Mouse (Mus musculus): ENCODE results near the gene Morf4l1. TPM values are rescaled to one million over a fixed set of nuclear protein-coding genes. Genes with fewer than 3 reads are reported as not detected.

Morf4l1 gene
- polyA plus RNA-seq, 1 experiment from 2014 or later, result 556 TPM

DNA sequence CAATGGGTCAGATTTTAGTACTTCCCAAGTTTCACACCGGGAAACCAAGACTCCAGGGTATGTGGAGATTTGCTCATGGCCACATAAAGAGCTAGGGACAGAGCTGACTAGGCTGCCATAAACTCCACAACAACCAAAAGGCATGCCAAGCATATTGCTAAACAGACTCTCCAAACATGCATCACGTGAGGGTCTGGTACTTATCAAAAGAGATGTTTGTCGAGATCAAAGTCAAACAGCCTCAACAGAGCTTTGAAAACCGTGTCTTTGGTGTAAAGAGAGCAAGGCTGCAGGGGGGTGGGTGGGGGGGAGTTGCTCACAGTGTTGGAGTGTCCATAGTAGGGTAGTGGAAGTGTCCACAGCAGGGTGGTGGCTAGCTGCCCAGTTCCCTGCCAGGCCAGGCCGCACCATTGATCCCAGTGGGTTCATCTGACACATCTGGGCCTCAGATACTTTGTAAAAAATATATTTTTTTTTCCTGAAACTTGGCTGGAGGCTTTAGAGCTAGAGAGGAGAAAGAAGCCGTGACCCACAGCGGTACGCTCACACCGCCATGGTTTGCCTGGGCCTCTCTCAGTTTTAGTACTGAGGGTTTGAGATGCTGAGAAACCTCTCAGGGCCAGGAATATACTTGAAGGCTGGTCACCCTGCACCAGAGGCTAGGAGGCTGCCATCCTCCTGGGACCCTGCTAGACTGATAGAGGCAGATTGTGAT is 21.5 kb upstream of the Morf4l1 start:
- ATAC-seq (replicated peaks; ENCODE audit: insufficient number of reproducible peaks, low FRiP score, low TSS enrichment, low read depth), result no peak
- Histone ChIP-seq H3K9ac (replicated peaks; ENCODE audit: low read length) (no peak overlapping the region), H3K27ac (replicated peaks; ENCODE audit: low read depth, low read length) (no peak overlapping the region), H3K27me3 (ENCODE audit: control insufficient read depth, insufficient read depth, low read length) (no peaks in the 10 kb centered on the region), H3K9me3 (replicated peaks; ENCODE audit: control insufficient read depth, low read length) (no peaks in the 10 kb centered on the region), H3K4me3 (ENCODE audit: low read depth, low read length) (no peak overlapping the region), H3K4me2 (ENCODE audit: low read depth, low read length) (no peak overlapping the region), H3K4me1 (ENCODE audit: control insufficient read depth, insufficient read depth, low read length) (no peaks in the 10 kb centered on the region), H3K36me3 (replicated peaks; ENCODE audit: control insufficient read depth, insufficient read depth, low read depth, low read length) (no peaks in the 10 kb centered on the region)
- no peak for DNase-seq (ENCODE audit: low spot score)
- WGBS, result 81% methylated on average over 9 of the region's 9 CpGs

DNA sequence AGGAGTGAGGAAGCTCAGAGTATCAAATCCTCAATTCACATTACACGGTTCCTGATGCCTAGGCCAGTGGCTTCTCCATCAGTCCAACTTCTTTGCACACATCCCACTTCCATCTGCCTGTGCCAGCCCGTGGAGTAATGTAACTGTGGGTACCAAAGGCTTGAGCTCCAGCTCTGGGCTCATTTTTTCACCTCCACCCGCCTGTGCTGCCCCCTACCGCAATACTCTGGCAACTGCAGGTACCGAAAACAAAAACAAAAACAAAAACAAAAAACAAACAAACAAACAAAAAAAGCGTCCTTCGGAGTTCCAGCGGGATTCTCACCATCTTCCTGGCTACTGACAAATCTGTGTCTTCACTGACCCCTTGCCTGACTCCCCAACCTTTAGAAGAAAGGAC is 20.9 kb upstream of the Morf4l1 start:
- H3K4me1 ChIP-seq (ENCODE audit: control insufficient read depth, insufficient read depth, low read length), result no peaks in the 10 kb centered on the region
- WGBS, result 83% methylated on average over 8 of the region's 8 CpGs
- no peaks in the 10 kb centered on the region for H3K27me3 ChIP-seq (ENCODE audit: control insufficient read depth, insufficient read depth, low read length)
- no peak overlapping the region for H3K27ac ChIP-seq (replicated peaks; ENCODE audit: low read depth, low read length)
- DNase-seq (ENCODE audit: low spot score) (no peak), ATAC-seq (replicated peaks; ENCODE audit: insufficient number of reproducible peaks, low FRiP score, low TSS enrichment, low read depth) (no peak)
- H3K36me3 ChIP-seq (replicated peaks; ENCODE audit: control insufficient read depth, insufficient read depth, low read depth, low read length), result no peaks in the 10 kb centered on the region
- no peaks in the 10 kb centered on the region for H3K9me3 ChIP-seq (replicated peaks; ENCODE audit: control insufficient read depth, low read length)
- no peak overlapping the region for H3K4me2 ChIP-seq (ENCODE audit: low read depth, low read length)
- no peak overlapping the region for H3K4me3 ChIP-seq (ENCODE audit: low read depth, low read length)
- H3K9ac ChIP-seq (replicated peaks; ENCODE audit: low read length), result no peak overlapping the region

DNA sequence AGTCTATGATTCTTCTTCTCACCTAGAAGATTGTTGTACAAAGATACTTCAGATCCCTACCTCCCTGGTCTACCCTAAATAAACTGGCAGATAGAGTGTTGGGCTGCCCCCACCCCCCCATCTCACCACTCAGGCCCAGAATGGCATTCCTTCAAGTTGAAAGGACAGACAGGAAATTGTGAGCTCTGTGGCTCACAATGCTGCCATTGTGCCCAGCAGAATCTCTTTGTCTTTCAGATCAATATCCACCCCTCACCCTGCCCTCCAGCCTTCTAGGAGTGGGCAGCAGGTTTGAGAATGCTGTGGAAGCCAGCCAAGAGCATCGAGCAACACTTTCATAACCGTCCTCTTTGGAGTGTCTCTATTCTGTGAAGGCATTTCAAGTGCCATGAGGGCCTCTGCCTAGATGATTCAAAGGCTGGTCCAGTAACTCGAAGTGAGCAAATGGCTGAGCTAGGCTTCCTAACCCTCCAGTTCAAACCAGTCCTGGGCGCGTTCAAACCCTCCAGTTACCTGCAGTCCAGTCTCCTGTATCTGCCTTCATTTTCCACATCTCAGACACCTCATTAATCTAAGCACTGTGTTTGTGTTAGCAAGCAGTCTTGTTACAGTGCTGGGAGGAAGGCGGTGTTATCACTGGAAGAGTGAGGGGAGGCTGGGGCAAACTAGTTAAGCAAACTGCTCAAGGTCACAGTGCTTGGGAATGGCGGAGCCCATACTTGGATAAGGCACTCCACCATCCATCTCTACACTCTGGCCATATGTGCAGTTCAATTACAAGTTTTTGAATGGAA is 19.2 kb upstream of the Morf4l1 start:
- DNase-seq (ENCODE audit: low spot score) (no peak), ATAC-seq (replicated peaks; ENCODE audit: insufficient number of reproducible peaks, low FRiP score, low TSS enrichment, low read depth) (no peak)
- H3K9ac ChIP-seq (replicated peaks; ENCODE audit: low read length), result no peak overlapping the region
- no peaks in the 10 kb centered on the region for H3K36me3 ChIP-seq (replicated peaks; ENCODE audit: control insufficient read depth, insufficient read depth, low read depth, low read length)
- no peak overlapping the region for H3K4me3 ChIP-seq (ENCODE audit: low read depth, low read length)
- no peak overlapping the region for H3K4me2 ChIP-seq (ENCODE audit: low read depth, low read length)
- WGBS, result 66% methylated on average over 7 of the region's 7 CpGs
- H3K27me3 ChIP-seq (ENCODE audit: control insufficient read depth, insufficient read depth, low read length), result no peaks in the 10 kb centered on the region
- no peak overlapping the region for H3K27ac ChIP-seq (replicated peaks; ENCODE audit: low read depth, low read length)
- no peaks in the 10 kb centered on the region for H3K9me3 ChIP-seq (replicated peaks; ENCODE audit: control insufficient read depth, low read length)
- no peaks in the 10 kb centered on the region for H3K4me1 ChIP-seq (ENCODE audit: control insufficient read depth, insufficient read depth, low read length)

DNA sequence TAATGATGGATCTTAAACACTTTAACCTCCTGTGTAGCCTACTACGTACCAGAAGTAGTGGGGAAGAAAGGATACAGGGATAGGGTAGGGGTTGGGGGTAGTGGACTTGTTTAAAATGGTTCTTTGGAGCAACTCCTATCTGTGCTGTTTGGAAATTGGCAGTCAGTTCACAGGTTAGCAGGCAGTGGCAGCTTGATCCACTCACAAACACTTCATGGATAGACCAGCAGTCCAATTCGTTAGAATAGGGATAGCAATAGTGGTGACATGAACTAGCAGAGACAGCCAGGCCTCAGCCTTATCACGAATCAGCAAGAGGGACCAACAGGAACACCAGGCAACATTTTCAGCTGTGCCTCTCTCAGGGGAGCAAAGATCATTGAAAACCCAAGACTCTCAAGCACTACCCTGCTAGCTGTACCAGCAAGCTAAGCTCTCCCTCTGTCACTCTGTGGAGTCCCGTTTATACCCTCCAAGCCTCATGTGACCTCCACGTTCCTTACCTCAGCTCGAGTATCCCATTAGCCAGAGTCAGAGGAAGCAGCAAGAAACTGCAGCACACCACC is 14.1 kb upstream of the Morf4l1 start:
- H3K9me3 ChIP-seq (replicated peaks; ENCODE audit: control insufficient read depth, low read length), result no peaks in the 10 kb centered on the region
- no peak overlapping the region for H3K27ac ChIP-seq (replicated peaks; ENCODE audit: low read depth, low read length)
- H3K4me1 ChIP-seq (ENCODE audit: control insufficient read depth, insufficient read depth, low read length), result no peaks in the 10 kb centered on the region
- H3K27me3 ChIP-seq (ENCODE audit: control insufficient read depth, insufficient read depth, low read length), result no peaks in the 10 kb centered on the region
- WGBS, result 81% methylated on average over 6 of the region's 6 CpGs
- H3K36me3 ChIP-seq (replicated peaks; ENCODE audit: control insufficient read depth, insufficient read depth, low read depth, low read length), result no peaks in the 10 kb centered on the region
- H3K4me2 ChIP-seq (ENCODE audit: low read depth, low read length), result no peak overlapping the region
- no peak overlapping the region for H3K4me3 ChIP-seq (ENCODE audit: low read depth, low read length)
- ATAC-seq (replicated peaks; ENCODE audit: insufficient number of reproducible peaks, low FRiP score, low TSS enrichment, low read depth), result no peak
- no peak overlapping the region for H3K9ac ChIP-seq (replicated peaks; ENCODE audit: low read length)
- no peak for DNase-seq (ENCODE audit: low spot score)

DNA sequence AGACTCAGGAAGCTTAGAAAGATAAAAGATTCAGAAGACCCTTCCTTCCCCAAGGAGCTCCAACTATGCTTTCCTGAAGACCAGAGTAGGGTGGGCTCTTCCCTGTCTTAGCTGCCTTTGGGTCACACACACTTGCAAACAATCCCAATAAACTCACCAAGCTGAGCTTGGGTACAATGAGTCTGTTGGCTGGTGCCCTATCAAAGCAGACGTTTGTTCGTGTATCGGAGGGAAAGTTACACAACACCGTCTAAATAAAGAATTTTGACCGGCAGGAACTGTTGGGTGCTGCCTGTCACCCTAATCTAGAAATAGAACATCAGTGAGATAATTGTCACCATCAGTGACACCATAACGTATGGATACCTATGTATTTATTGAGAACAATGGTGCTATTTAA is 12.6 kb upstream of the Morf4l1 start:
- DNase-seq (ENCODE audit: low spot score), result no peak
- ATAC-seq (replicated peaks; ENCODE audit: insufficient number of reproducible peaks, low FRiP score, low TSS enrichment, low read depth), result no peak
- Histone ChIP-seq H3K9ac (replicated peaks; ENCODE audit: low read length) (no peak overlapping the region), H3K4me3 (ENCODE audit: low read depth, low read length) (no peak overlapping the region), H3K27me3 (ENCODE audit: control insufficient read depth, insufficient read depth, low read length) (no peaks in the 10 kb centered on the region), H3K4me1 (ENCODE audit: control insufficient read depth, insufficient read depth, low read length) (no peaks in the 10 kb centered on the region), H3K27ac (replicated peaks; ENCODE audit: low read depth, low read length) (no peak overlapping the region), H3K36me3 (replicated peaks; ENCODE audit: control insufficient read depth, insufficient read depth, low read depth, low read length) (no peaks in the 10 kb centered on the region), H3K9me3 (replicated peaks; ENCODE audit: control insufficient read depth, low read length) (no peaks in the 10 kb centered on the region), H3K4me2 (ENCODE audit: low read depth, low read length) (no peak overlapping the region)
- WGBS, result 66% methylated on average over 6 of the region's 6 CpGs

DNA sequence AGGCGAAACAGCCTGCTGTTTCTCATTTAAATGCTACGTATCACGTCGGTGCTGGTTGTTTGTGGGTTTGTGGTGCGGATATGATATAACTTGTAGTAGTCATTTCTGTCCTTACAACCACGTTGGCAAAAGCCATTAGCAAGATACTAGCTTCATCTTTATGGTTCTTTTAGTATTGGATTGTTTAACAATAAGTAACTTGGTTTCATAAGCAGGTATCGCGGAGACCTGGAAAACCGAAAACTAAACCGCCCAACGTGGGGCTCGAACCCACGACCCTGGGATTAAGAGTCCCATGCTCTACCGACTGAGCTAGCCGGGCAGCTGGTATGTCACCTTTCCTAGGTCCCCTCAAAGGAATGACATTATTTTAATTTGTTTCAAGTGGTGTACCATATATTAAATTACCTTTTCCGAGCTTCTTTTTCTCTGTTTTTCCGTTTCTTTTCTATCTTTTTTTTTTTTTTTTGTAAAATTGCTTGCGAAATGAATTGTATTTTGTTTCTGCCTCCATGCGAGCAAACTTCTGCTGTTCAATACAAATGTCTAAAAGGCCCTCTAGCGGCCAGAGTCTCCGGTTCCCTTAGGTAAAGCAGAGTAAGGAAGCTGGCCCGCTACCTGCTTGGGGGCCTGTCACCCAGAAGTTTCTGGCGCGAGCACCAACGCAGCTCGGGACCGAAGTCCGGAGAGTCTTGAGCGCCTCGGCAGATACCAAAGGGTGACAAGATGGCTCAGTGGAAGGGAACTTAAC is 11.9 kb upstream of the Morf4l1 start:
- WGBS, result under 1% methylated on average over 30 of the region's 30 CpGs
- H3K9me3 ChIP-seq (replicated peaks; ENCODE audit: control insufficient read depth, low read length), result no peaks in the 10 kb centered on the region
- H3K36me3 ChIP-seq (replicated peaks; ENCODE audit: control insufficient read depth, insufficient read depth, low read depth, low read length), result no peaks in the 10 kb centered on the region
- 0 out of 2 replicates have a peak overlapping the region, but pooled peaks have one; percentile 6 for H3K4me3 ChIP-seq (ENCODE audit: low read depth, low read length)
- no peak overlapping the region for H3K9ac ChIP-seq (replicated peaks; ENCODE audit: low read length)
- no peak overlapping the region for H3K27ac ChIP-seq (replicated peaks; ENCODE audit: low read depth, low read length)
- no peaks in the 10 kb centered on the region for H3K4me1 ChIP-seq (ENCODE audit: control insufficient read depth, insufficient read depth, low read length)
- ATAC-seq (replicated peaks; ENCODE audit: insufficient number of reproducible peaks, low FRiP score, low TSS enrichment, low read depth) (peak; percentile 49; the same call in 1 of the 2 replicates), DNase-seq (ENCODE audit: low spot score) (peak; percentile 89)
- no peaks in the 10 kb centered on the region for H3K27me3 ChIP-seq (ENCODE audit: control insufficient read depth, insufficient read depth, low read length)
- H3K4me2 ChIP-seq (ENCODE audit: low read depth, low read length), result peak overlapping the region; percentile 33

DNA sequence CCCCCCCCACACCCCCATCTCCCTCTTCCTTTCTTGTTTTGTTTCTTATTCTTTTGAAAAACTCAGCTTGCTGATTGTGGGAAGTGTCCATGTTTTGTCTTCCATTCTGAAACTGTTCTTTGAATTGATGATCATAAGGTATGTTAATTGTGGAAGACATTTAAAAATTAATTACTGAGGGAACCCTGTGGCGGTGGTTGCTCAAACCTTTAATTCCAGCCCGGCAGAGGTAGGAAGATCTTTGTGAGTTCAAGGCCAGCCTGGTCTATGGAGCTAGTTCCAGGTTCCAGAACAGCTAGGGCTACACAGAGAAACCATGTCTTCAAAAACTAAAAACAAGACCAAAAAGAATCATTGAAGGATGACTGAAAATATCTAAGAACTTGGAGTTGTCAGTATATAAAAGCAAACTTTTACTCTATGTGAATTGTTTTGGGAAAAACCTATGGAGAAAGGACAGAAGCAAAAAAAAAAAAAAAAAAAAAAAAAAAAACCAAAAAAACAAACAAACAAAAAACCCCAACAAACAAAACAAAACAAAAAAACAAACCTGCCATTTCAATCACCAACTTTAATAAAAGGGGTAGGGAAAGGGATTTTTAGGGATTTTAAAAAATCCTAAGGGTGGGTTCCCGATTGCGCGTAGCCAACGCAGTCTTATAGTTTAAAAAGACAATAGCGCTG is 11.0 kb upstream of the Morf4l1 start:
- Histone ChIP-seq H3K27ac (replicated peaks; ENCODE audit: low read depth, low read length) (no peak overlapping the region), H3K4me1 (ENCODE audit: control insufficient read depth, insufficient read depth, low read length) (no peaks in the 10 kb centered on the region), H3K9ac (replicated peaks; ENCODE audit: low read length) (no peak overlapping the region), H3K36me3 (replicated peaks; ENCODE audit: control insufficient read depth, insufficient read depth, low read depth, low read length) (no peaks in the 10 kb centered on the region), H3K4me2 (ENCODE audit: low read depth, low read length) (peak overlapping the region; percentile 33; the same call in 1 of the 2 replicates), H3K4me3 (ENCODE audit: low read depth, low read length) (0 out of 2 replicates have a peak overlapping the region, but pooled peaks have one; percentile 6), H3K9me3 (replicated peaks; ENCODE audit: control insufficient read depth, low read length) (no peaks in the 10 kb centered on the region), H3K27me3 (ENCODE audit: control insufficient read depth, insufficient read depth, low read length) (no peaks in the 10 kb centered on the region)
- DNase-seq (ENCODE audit: low spot score) (peak; percentile 11), ATAC-seq (replicated peaks; ENCODE audit: insufficient number of reproducible peaks, low FRiP score, low TSS enrichment, low read depth) (no peak)
- WGBS, result 17% methylated on average over 7 of the region's 7 CpGs

Measured in embryonic facial prominence, embryonic 11.5 days (tissue).